Mouse (Mus musculus) kidney, adult 11 months (tissue): Measurements from ENCODE around the gene Olfr235.
"Not testable (repeated sequence)": the region's sequence is repeated elsewhere in the genome, so short reads cannot be mapped to it uniquely, and the experiment has no call there.

Experiments
- DNase-seq: peaks from one replicate; pipeline ENCODE4 v3.0.0; 2022

Gene Olfr235

DNA sequence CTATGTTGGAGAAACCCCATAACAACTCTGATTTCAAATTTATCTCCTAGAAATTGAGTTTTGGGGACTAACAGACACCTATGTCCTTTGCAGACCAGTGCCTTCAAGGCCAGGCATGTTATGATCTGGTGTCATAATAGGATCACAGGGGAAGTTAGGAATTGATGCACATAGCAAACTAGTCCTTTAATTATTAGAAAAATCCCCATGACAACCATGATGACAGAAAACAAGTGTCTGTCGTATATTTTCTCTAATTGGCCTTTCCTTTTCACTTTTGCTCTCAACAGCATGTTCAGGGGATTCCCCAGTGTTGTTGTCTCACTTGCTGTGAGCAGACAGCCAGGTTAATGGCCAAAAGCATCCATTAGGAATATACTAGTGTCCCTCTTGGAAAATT lies at the start of gene Olfr235:
Gene Olfr235 (plus strand): TSS at position 301 of the 400 bp plus-strand sequence.
- DNase-seq = no peak

DNA sequence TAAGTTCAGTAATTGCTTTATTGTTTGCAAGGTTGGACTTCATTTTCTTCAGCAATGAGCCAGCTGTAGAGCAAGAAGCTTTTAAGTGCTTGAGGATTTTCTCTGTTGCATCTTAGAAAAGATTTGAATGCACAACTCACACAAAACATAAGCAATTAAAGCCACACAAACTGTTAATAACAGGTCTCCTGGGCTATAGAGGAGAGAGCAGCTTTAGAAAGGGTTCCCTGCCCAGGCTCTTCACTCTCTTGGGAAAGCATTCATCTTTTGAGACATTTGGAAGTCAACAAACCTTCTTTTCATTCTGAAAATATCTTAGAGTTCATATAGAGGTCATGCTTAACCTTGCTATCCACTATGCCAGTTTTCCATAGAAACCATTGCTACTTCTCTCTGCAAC lies 28.3 kb upstream of the Olfr235 start, which contains the start of gene Olfr1432:
Gene Olfr1432 (minus strand): TSS at position 101 of the 400 bp plus-strand sequence.
- not testable (repeated sequence) for DNase-seq

DNA sequence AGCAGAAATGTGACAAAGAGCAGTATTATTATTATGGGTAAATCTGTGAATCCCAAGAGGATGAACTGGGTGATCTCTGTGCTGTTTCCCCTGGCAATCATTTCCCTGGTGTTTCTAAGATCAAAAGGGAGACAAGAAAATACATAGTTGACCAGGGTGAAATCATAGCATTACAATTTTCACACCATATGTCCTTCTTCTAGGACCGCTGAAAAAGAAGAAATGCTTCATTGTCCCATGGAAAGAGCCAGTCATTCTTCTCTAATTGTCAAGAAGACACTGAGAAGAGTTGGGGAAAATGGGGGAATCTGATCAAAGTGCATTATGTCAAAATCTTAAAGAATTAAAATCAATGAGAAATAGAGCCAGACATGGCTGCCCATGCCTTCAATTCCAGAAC lies 19.3 kb upstream of the Olfr235 start, which contains the start of gene Olfr262:
Gene Olfr262 (minus strand): TSS at position 101 of the 400 bp plus-strand sequence.
- DNase-seq = no peak

DNA sequence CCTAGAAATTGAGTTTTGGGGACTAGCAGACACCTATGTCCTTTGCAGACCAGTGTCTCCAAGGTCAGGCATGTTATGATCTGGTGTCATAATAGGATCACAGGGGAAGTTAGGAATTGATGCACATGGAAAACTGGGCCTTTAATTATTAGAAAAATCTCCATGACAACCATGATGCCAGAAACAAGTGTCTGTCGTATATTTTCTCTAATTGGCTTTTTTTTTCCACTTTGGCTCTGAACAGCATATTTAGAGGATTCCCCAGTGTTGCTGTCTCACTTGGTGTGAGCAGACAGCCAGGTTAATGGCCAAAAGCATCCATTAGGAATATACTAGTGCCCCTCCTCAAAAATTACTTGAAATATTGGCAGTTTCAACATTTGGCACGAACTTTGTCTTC lies 18.7 kb downstream of the Olfr235 start, which contains the start of gene Olfr1434:
Gene Olfr1434 (plus strand): TSS at position 301 of the 400 bp plus-strand sequence.
- no peak for DNase-seq

DNA sequence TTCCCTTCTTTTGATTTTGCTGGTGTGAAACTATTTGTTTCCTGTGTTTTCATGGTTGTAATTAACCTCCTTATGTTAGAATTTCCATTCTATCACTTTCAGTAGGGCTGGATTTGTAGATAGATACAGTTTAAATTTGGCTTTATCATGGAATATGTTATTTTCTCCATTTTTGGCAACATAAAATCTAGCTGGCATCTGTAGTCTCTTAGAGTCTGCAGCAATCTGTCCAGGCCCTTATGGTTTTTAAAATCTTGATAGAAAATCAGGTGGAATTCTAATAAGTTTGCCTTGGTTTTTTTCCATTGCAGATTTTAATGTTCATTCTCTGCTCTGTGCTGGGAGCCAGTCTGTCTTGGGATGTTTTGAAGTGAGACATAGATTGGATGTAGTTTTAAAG lies 32.1 kb downstream of the Olfr235 start:
- DNase-seq = no peak

DNA sequence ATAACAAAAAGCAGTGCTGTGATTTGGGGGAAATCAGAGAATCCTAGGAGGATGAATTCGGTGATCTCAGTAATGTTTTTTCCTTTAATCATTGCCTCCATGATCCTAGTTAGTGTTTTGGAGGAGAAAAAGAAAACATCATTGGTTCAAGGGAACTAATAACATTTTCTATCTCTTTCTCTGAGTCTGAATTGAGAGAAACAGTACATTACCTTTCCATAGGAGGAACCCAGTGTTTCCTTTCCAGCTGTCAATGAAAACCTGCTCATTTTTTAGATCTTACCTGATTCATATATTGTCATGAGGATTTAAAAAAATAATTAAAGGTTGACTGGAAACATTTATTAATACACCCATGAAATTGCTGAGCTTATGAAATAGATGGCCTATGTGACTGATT lies 38.2 kb downstream of the Olfr235 start, which contains the start of gene Olfr1436:
Gene Olfr1436 (minus strand): TSS at position 101 of the 400 bp plus-strand sequence.
- not testable (repeated sequence) for DNase-seq
